Mouse (Mus musculus): ENCODE measurements at regions not wholly inside any gene's neighbourhood (a gene's known extent, or its start where the extent isn't known, plus 50 kb on each side); places are given as distances from the start of the nearest gene placed in this dataset.

DNA sequence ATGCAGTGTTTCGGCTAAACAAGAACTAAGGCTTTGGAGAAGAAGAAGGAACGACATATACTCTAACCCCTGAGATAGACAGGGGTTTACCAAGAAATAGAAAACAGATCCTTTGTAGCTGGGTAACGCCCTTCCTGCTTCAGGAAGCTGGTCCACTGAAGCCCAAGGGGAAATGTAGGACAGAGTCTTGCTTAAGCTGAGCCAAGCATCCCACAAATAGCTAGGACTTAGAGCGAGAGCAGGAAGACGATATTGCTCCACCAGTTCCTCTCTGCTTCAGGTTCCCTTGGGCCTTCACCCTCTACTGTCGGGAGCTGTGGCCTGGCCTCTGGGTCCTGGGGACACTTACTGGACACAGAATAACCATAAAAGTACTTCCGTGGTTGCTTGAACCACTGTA is 62.2 kb upstream of the Cep78 start:
- TF ChIP-seq CTCF (IDR thresholded peaks at IDR 0.05; ENCODE audit: low read depth) = no peak
- no peak for TF ChIP-seq EP300 (IDR thresholded peaks at IDR 0.05; ENCODE audit: low read depth)
